Mouse (Mus musculus) ES-E14 (cell line): ENCODE data around the gene Cstb. TPM values are rescaled to one million over a fixed set of nuclear protein-coding genes. Genes with fewer than 3 reads are reported as not detected.

ENCODE experiments used
- DNase-seq: peaks from one replicate; pipeline ENCODE4 v3.0.0-alpha.2; 2013; ENCODE audit warnings: low read depth, low spot score
- H3K27ac ChIP-seq: 2 replicates; pipeline ENCODE4 v1.5.1; 2012; ENCODE audit warnings: low read depth, mild to moderate bottlenecking, low read length, moderate library complexity, mixed read lengths; ENCODE audit not compliant: poor library complexity, insufficient read depth, severe bottlenecking
- H3K36me3 ChIP-seq: 2 replicates; pipeline ENCODE4 v1.6.1; 2012; ENCODE audit warnings: mild to moderate bottlenecking, low read length, moderate library complexity, mixed read lengths; ENCODE audit not compliant: control insufficient read depth, poor library complexity, insufficient read depth, severe bottlenecking
- H3K4me1 ChIP-seq, 2 experiments: fragments of 150-350 bp in 1 of 2; sonication (generic) in 1 of 2; 2 replicates each; pipeline ENCODE4 v1.6.1; 2012; ENCODE audit warnings: low read length in 2 of 2, mild to moderate bottlenecking in 1 of 2, mixed read lengths in 1 of 2; ENCODE audit not compliant: control insufficient read depth in 2 of 2, insufficient read depth in 2 of 2, poor library complexity in 1 of 2
- H3K4me3 ChIP-seq, 2 experiments: fragments of 150-350 bp in 1 of 2; sonication (generic) in 1 of 2; 2 replicates each; pipeline ENCODE4 v1.5.1; 2012; ENCODE audit warnings: low read length in 2 of 2, low read depth in 1 of 2, mild to moderate bottlenecking in 1 of 2, mixed read lengths in 1 of 2; ENCODE audit not compliant: insufficient read depth in 1 of 2, poor library complexity in 1 of 2, severe bottlenecking in 1 of 2
- H3K9ac ChIP-seq: 2 replicates; pipeline ENCODE4 v1.6.1; 2012; ENCODE audit warnings: low read depth, mild to moderate bottlenecking, low read length, mixed read lengths; ENCODE audit not compliant: poor library complexity, insufficient read depth, severe bottlenecking
- H3K9me3 ChIP-seq: fragments of 150-350 bp; sonication (generic); 2 replicates; pipeline ENCODE4 v1.6.1; 2012; ENCODE audit warnings: low read depth, mild to moderate bottlenecking, low read length; ENCODE audit not compliant: control insufficient read depth, insufficient read depth
- CHD2 ChIP-seq: IDR thresholded peaks from 2 replicates; pipeline ENCODE4 v1.6.1; 2014; ENCODE audit warnings: mild to moderate bottlenecking, low read depth, low read length, inconsistent platforms
- HCFC1 ChIP-seq: IDR thresholded peaks from 2 replicates; pipeline ENCODE4 v1.6.1; 2012; ENCODE audit warnings: low read length, inconsistent platforms, borderline replicate concordance; ENCODE audit not compliant: insufficient read depth
- MAFK ChIP-seq: IDR thresholded peaks from 2 replicates; pipeline ENCODE4 v1.6.1; 2014; ENCODE audit warnings: mild to moderate bottlenecking, low read depth, low read length, inconsistent platforms; ENCODE audit not compliant: insufficient read depth
- ZC3H11A ChIP-seq: IDR thresholded peaks from 2 replicates; pipeline ENCODE4 v1.6.1; 2012; ENCODE audit warnings: low read depth, mild to moderate bottlenecking, inconsistent platforms, low read length, borderline replicate concordance
- ZNF384 ChIP-seq: IDR thresholded peaks from 2 replicates; pipeline ENCODE4 v1.6.1; 2012; ENCODE audit warnings: low read depth, low read length, inconsistent platforms
- in situ Hi-C, 2 experiments: fragments of 600-800 bp; cut with MboI; formaldehyde crosslinking; loops; one replicate each; pipeline ENCODE4 v1.15.1; 2025; ENCODE audit warnings: low sequenced_read_pairs in 2 of 2, inconsistent platforms in 1 of 2; ENCODE audit not compliant: unreplicated experiment in 2 of 2
- total RNA-seq: library from RNA; depleted of rRNA; stranded (reverse); fragments of 300-350 nt; gene quantifications from 2 replicates; pipeline ENCODE4 v1.2.3, GENCODE M21; 2012

Cstb gene
- total RNA-seq, 1 experiment = 150 TPM

DNA sequence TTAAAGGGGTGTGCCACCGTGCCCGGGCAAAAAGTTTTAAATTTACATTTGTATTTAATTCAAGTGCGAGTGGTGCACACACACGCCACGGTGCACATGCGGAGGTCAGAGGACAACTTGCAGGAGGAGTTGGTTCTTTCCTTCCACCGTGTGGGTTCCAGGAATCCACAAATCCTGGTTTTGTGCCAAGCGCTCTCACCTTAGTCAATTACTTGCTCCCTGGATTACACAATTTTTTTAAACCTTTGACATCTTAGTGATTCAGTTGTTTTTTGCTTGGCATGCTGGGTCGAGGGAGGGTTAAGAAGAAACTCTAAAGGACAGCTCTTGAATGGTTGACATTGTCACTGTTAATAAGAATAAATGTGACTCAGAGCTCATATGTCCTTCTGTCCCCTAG, 41.2 kb downstream of the Cstb start:
- Histone ChIP-seq H3K9ac (no peak overlapping the region), H3K4me3 (no peak overlapping the region), H3K27ac (no peak overlapping the region), H3K9me3 (no peaks in the 10 kb centered on the region), H3K4me1 (peaks cover 3 to 15% of the 10 kb centered on the region in 2 experiments; a peak in 1 of 4 replicates), H3K36me3 (no peaks in the 10 kb centered on the region)
- no peak for DNase-seq
- in situ Hi-C loops = no loop called here
- TF ChIP-seq HCFC1 = no peak
- TF ChIP-seq CHD2 = no peak
- TF ChIP-seq ZC3H11A = no peak
- no peak for TF ChIP-seq ZNF384
- no peak for TF ChIP-seq MAFK

DNA sequence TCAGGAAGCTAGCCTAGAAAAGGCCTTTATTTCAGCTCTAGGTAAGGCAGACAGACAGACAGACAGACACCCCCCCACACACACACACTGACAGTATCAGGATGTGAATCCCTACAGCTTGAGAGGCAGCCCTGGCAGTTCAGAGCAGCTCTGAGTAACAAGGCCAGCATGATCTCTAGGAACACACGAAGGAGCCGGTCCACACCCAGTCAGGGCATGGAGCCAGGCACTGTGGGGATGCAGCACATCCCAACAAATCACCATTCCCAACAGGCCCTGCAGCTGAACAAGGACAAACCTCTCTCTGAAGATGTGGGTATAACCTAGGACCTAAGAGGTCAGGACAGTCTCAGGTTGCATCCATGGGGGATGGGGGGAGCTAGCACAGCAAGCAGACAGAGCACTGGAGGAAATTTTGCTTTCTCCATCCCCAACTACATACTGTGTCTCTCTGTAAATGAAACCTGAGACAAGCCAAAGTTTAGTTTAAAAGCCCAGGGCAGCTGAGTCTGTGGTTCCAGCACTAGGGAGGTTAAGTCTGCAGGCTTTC, 42.4 kb downstream of the Cstb start:
- Histone ChIP-seq H3K36me3 (no peaks in the 10 kb centered on the region), H3K9me3 (no peaks in the 10 kb centered on the region), H3K4me1 (peaks cover 2 to 15% of the 10 kb centered on the region in 2 experiments; a peak in 1 of 4 replicates), H3K4me3 (no peak overlapping the region), H3K9ac (no peak overlapping the region), H3K27ac (no peak overlapping the region)
- no peak for DNase-seq
- TF ChIP-seq HCFC1 (no peak), ZC3H11A (no peak), CHD2 (no peak), MAFK (no peak), ZNF384 (no peak)
- in situ Hi-C loops = no loop called here

DNA sequence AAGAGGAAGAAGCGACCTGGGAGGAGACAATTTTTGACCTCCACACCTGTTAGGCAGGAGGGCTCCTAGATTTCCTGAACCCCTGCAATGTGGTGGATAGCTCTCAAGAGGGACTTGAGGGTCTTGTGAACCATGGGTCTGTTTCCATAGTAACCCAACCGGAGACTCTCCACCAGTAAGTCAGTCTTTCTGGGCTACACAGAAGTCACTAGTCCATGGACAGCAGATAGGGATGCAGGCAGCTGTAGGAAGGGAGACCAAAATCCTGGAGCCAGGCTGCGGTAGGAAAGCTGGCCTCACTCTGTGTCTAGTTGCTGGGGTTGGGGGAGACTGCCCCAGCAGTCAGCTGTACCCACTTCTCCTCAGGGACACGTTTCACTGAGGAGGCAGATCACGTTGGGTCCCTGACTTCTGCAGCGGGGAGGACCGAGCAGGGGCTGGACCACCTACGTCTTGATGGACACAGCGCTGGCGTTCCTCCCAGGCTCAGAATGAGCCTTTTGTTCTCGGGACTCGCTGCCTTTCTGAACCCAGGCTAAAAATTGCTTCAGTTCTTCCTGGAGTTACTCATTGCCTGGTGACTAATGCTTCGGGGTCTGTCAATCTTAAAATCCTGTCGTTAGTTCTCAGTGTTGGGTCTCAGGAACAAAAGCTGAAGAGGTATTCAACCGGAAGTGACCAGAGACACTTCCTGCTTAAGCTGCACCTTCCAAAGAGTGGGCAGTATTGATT, 45.3 kb downstream of the Cstb start:
- H3K4me3 ChIP-seq = no peak overlapping the region
- no peaks in the 10 kb centered on the region for H3K9me3 ChIP-seq
- no peak for DNase-seq
- H3K9ac ChIP-seq = no peak overlapping the region
- H3K4me1 ChIP-seq = peaks cover 0 to 5% of the 10 kb centered on the region in 2 experiments; a peak in 1 of 4 replicates
- in situ Hi-C loops = no loop called here
- TF ChIP-seq CHD2 (no peak), MAFK (no peak), HCFC1 (no peak), ZC3H11A (no peak)
- H3K36me3 ChIP-seq = no peaks in the 10 kb centered on the region
- no peak overlapping the region for H3K27ac ChIP-seq

DNA sequence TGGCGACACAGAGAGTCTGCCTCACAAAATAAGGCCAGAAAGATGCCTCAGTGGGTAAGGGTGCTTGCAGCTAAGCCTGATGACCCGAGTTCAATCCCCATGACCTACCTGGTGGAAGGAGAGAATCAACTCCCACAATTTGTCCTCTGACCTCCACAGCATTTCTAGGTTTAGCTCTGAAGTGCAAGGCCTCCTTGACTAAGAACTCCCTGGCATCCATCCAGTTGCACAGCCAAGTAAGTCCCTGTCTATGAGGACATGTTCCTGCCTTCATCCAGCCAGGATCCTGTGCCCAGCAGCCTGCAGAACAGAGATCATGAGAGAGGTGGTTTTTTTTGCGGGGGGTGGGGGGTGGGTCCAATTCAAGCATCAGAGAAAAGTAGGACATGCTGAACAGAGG, 46.6 kb downstream of the Cstb start:
- DNase-seq = no peak
- in situ Hi-C loops = no loop called here
- no peak for TF ChIP-seq ZNF384
- TF ChIP-seq HCFC1 = no peak
- TF ChIP-seq CHD2 = no peak
- TF ChIP-seq MAFK = no peak
- no peak for TF ChIP-seq ZC3H11A
- peaks cover 0 to 5% of the 10 kb centered on the region in 2 experiments; a peak in 1 of 4 replicates for H3K4me1 ChIP-seq
- no peak overlapping the region for H3K9ac ChIP-seq
- H3K27ac ChIP-seq = no peak overlapping the region
- no peak overlapping the region for H3K4me3 ChIP-seq
- H3K36me3 ChIP-seq = no peaks in the 10 kb centered on the region
- H3K9me3 ChIP-seq = no peaks in the 10 kb centered on the region

DNA sequence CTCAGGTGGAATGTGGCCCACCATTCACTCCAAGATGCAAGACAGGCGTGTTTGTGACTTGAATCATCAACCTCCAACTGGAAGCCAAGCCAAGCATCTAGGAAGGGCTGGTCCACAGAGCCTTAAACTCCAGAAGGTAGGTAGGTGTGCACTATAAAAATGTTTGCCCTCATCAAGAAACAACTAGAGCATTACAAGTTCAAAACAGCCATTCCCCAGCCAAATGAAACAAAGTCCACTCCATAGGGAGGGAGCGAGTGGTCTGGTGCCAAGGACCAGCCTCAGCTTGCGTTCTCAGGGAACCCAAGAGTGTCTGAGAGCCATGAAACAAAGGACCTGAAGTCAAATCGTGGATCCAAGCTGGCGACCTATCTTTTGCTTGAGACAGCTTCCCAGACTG, 48.0 kb downstream of the Cstb start:
- no peak for DNase-seq
- no peaks in the 10 kb centered on the region for H3K4me1 ChIP-seq

More for the DNA sequence above, 48.0 kb downstream of the Cstb start:
- TF ChIP-seq HCFC1 = no peak
- no peak for TF ChIP-seq MAFK
- TF ChIP-seq CHD2 = no peak
- no peak for TF ChIP-seq ZC3H11A
- TF ChIP-seq ZNF384 = no peak
- Histone ChIP-seq H3K36me3 (no peaks in the 10 kb centered on the region), H3K9me3 (no peaks in the 10 kb centered on the region), H3K27ac (no peak overlapping the region), H3K9ac (no peak overlapping the region), H3K4me3 (no peak overlapping the region)
- in situ Hi-C loops = no loop called here
